Mouse (Mus musculus) forebrain, embryonic 10.5 days (tissue): ENCODE results near the gene Hs6st3. TPM values are rescaled to one million over a fixed set of nuclear protein-coding genes. Genes with fewer than 3 reads are reported as not detected.
"Not testable (repeated sequence)": the region's sequence is repeated elsewhere in the genome, so short reads cannot be mapped to it uniquely, and the experiment has no call there.

Experiments
- DNase-seq: peaks from one replicate; pipeline ENCODE4 v3.0.0-alpha.2; 2017; ENCODE audit warnings: low spot score; ENCODE audit errors: extremely low spot score
- H3K27ac ChIP-seq: fragments of 300-500 bp; sonication (generic); 2 replicates; pipeline ENCODE4 v1.5.1; 2016; ENCODE audit warnings: mild to moderate bottlenecking
- H3K27me3 ChIP-seq: fragments of 300-500 bp; sonication (generic); 2 replicates; pipeline ENCODE4 v1.6.1; 2016; ENCODE audit warnings: mild to moderate bottlenecking; ENCODE audit not compliant: poor library complexity, severe bottlenecking
- H3K36me3 ChIP-seq: fragments of 300-500 bp; sonication (generic); replicated peaks from 2 replicates; pipeline ENCODE4 v1.6.1; 2016; ENCODE audit warnings: mild to moderate bottlenecking, moderate library complexity
- H3K4me1 ChIP-seq: fragments of 300-500 bp; sonication (generic); 2 replicates; pipeline ENCODE4 v1.6.1; 2016
- H3K4me3 ChIP-seq: fragments of 300-500 bp; sonication (generic); 2 replicates; pipeline ENCODE4 v1.5.1; 2016; ENCODE audit warnings: mild to moderate bottlenecking, moderate library complexity
- H3K9me3 ChIP-seq: fragments of 300-500 bp; sonication (generic); 2 replicates; pipeline ENCODE4 v1.6.1; 2016; ENCODE audit warnings: mild to moderate bottlenecking, moderate library complexity
- WGBS: fragments of 180-500 bp; shearing (Covaris S2); methylation state at CpG from one replicate; pipeline ENCODE4 v1.1.7; 2016; 5-methylcytosine and 5-hydroxymethylcytosine counted together
- polyA plus RNA-seq: library from polyadenylated mRNA; unstranded; fragments of >200 nt; fragmentation: Nextera tagmentation; extraction: Ambion mirVana; gene quantifications from 2 replicates; pipeline ENCODE4 v1.2.1, GENCODE M21; 2016

The Hs6st3 gene
- polyA plus RNA-seq, 1 experiment from 2014 or later = not detected

DNA sequence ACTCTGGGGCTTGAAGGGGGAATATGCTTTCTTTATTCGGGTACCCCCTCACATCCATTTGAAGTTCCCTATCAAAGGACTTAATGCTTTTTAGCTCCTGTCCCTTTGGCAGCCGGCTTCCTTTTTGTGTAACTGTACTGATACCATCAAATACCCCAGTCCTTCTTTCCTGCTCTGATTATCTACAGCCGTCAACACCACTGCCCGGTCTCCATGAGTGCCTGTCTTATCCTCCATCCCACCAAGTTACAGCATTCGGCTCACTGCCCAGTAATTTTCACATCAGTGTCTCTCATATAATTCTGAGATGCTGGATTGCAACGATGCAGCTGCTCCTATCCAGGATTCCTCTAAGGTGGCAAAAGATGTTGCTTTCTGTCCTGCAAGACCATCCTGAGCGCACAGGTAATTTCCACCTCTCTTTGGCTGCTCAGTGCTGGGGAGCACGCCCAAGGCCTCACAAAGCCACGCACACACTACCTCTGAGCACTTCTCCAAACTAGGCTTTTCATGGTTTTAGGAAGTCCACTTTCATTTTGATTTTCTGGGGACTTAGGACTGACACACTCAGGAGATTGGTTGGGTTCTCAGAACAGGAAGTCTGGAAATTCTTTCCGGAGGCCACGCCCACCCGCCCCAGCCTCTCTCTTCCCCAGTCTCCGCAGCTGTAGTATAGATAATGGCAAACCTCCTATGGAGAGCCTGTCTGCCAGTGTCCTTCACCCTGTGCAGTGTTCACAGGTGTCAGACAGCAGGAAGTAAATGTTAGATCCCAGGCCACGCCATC lies 122.2 kb downstream of the Hs6st3 start:
- DNase-seq = no peak
- H3K36me3 ChIP-seq = no peaks in the 10 kb centered on the region
- H3K9me3 ChIP-seq = no peaks in the 10 kb centered on the region
- no peak overlapping the region for H3K4me3 ChIP-seq
- no peaks in the 10 kb centered on the region for H3K27me3 ChIP-seq
- no peaks in the 10 kb centered on the region for H3K4me1 ChIP-seq
- no peak overlapping the region for H3K27ac ChIP-seq
- 82% methylated on average over 14 of the region's 14 CpGs for WGBS

DNA sequence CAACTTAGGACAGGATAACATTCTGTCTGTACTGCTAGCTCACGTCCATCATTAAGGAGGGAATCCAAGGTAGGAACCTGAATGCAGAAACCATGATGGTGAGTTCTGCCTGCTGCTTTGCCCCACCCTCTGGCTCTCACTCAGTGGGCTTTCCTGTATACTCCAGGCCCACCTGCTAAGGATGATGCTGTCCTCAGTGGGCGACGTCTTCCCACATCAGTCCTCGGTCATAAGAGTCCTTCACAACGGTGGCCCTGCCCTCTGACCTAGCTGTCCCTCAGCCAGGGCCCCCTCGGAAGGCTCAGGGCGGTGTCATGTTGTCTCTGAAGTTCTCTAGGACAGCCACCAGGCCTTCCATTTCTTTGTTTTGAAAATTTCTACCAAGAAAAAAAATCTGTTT lies 128.2 kb downstream of the Hs6st3 start:
- no peak for DNase-seq
- Histone ChIP-seq H3K36me3 (no peaks in the 10 kb centered on the region), H3K9me3 (no peaks in the 10 kb centered on the region), H3K27ac (no peak overlapping the region), H3K27me3 (no peaks in the 10 kb centered on the region), H3K4me1 (no peaks in the 10 kb centered on the region), H3K4me3 (no peak overlapping the region)
- 79% methylated on average over 7 of the region's 7 CpGs for WGBS

DNA sequence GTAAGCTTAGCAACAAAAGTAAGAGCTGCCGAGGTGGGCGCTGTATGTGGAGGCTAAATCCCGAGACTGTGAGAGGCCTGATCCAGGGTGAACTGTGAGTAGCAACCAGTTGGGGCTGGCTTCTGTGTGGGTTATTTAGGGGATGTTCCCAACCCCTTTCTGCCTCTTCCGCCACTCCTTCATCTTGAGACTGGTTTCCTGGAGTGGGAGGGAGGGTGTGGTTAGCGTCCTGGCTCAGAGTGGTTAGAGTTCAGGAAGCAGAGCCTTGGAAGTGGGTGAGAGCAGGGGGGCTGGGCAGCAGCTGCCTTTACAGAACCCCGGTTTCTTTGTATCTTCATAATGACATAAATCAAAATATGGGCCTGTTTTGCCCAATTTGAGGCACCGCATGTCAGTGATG lies 134.9 kb downstream of the Hs6st3 start:
- H3K4me1 ChIP-seq = no peaks in the 10 kb centered on the region
- no peaks in the 10 kb centered on the region for H3K36me3 ChIP-seq
- no peaks in the 10 kb centered on the region for H3K9me3 ChIP-seq
- no peaks in the 10 kb centered on the region for H3K27me3 ChIP-seq
- no peak overlapping the region for H3K4me3 ChIP-seq
- no peak overlapping the region for H3K27ac ChIP-seq
- WGBS = 84% methylated on average over 7 of the region's 7 CpGs
- DNase-seq = no peak

DNA sequence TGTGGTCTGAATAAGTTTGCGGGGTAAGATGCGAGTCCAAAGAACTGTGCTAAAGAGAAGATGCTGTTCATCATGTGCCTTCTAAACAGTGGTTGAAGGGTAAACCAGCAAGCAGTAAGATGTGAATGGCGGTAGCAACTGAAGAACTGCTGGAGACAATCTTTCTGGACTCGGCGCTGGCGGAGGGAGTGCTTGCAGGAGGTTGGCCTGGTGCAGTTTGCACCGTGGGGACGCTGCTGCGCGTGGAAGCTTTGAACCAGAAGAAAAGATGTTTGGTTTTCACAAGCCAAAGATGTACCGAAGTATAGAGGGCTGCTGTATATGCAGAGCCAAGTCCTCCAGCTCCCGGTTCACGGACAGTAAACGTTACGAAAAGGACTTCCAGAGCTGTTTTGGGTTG lies 140.0 kb downstream of the Hs6st3 start:
- not testable (repeated sequence) for H3K36me3 ChIP-seq, H3K4me3 ChIP-seq, H3K27me3 ChIP-seq, H3K4me1 ChIP-seq, H3K27ac ChIP-seq, H3K9me3 ChIP-seq, DNase-seq
- WGBS = 94% methylated on average over 15 of the region's 15 CpGs

DNA sequence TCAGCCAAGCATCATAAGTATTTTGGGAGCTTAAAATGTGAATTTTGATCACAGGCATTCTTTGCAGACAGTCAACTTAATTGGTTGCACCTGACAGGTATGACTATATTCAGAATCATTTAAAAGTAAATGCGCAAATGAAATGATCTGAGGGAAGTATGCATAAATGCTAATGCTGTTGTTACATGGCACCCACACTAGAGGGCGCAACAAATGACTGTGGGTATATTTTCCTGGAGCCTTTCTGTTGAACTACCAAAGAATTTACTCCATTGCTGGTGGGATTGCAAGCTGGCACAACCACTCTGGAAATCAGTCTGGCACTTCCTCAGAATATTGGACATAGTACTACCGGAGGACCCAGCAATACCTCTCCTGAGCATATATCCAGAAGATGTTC lies 145.8 kb downstream of the Hs6st3 start:
- no peak for DNase-seq
- Histone ChIP-seq H3K4me1 (no peaks in the 10 kb centered on the region), H3K27ac (no peak overlapping the region), H3K27me3 (no peaks in the 10 kb centered on the region), H3K4me3 (no peak overlapping the region), H3K36me3 (no peaks in the 10 kb centered on the region), H3K9me3 (no peaks in the 10 kb centered on the region)
- 83% methylated on average over 3 of the region's 3 CpGs for WGBS

DNA sequence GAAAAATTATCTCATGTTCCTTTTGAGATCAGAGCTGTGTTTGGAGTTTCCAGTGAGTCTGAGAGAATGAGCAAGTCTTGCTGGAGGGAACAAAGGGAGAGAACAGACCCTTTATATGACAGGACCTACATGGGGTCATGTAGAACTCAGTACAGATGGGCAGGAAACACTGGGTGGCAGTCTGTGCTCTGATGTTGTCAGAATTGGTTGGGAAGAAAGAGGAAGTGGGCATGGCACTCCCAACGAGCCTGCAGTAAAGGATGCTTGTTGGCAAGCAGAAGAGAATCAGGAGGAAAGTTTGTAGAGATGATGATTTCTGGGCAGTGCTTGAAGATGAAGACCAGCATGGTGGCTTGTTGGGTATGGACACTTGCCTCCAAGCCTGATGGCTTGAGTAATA lies 151.5 kb downstream of the Hs6st3 start:
- Histone ChIP-seq H3K27ac (no peak overlapping the region), H3K9me3 (no peaks in the 10 kb centered on the region), H3K27me3 (no peaks in the 10 kb centered on the region), H3K4me1 (no peaks in the 10 kb centered on the region), H3K4me3 (no peak overlapping the region), H3K36me3 (no peaks in the 10 kb centered on the region)
- DNase-seq = no peak
- 63% methylated on average over 1 of the region's 1 CpGs for WGBS

DNA sequence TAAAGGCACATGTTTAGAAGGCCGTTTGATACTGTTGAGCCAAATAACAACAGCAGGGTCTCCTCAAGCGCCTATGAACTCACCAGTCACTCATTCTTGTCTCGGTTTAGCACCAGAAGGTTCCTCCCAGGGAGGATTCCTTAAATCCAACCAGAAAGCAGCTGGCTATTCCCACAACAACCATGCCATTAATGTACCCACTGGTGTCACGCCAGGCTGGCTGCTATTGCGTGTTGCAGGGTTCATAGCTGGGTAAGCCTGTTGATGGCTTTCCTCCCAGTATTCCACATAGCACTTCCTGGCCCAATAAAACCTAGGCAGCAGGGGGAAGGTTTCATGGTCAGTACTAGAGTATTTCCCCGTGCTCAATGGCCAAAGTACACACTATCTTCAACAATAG lies 155.9 kb downstream of the Hs6st3 start:
- Histone ChIP-seq H3K27ac (no peak overlapping the region), H3K9me3 (no peaks in the 10 kb centered on the region), H3K36me3 (no peaks in the 10 kb centered on the region), H3K4me3 (no peak overlapping the region), H3K27me3 (no peaks in the 10 kb centered on the region), H3K4me1 (no peaks in the 10 kb centered on the region)
- DNase-seq = no peak
- 83% methylated on average over 6 of the region's 6 CpGs for WGBS

DNA sequence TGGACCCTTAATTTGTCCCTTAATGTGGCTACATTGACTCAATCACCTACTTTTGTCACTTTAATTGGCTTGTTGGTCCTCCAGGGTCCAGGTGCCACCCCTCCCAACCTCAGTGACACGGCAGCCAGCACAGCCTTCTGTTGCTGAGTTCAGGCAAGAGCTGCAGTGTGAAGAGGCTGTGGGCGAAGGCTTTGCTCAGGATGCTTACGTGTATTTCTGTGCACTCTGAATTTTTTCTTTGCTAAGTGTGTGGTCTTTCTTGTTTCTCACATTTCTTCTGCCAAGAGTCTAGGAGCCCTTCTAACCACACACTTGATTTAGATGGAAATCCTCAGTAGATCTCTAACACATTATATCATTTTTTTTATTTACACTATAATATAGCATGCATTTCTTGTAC lies 168.3 kb downstream of the Hs6st3 start:
- no peaks in the 10 kb centered on the region for H3K27me3 ChIP-seq
- no peaks in the 10 kb centered on the region for H3K9me3 ChIP-seq
- H3K4me1 ChIP-seq = no peaks in the 10 kb centered on the region
- no peak overlapping the region for H3K4me3 ChIP-seq
- DNase-seq = no peak
- no peak overlapping the region for H3K27ac ChIP-seq
- H3K36me3 ChIP-seq = no peaks in the 10 kb centered on the region
- 91% methylated on average over 3 of the region's 3 CpGs for WGBS

DNA sequence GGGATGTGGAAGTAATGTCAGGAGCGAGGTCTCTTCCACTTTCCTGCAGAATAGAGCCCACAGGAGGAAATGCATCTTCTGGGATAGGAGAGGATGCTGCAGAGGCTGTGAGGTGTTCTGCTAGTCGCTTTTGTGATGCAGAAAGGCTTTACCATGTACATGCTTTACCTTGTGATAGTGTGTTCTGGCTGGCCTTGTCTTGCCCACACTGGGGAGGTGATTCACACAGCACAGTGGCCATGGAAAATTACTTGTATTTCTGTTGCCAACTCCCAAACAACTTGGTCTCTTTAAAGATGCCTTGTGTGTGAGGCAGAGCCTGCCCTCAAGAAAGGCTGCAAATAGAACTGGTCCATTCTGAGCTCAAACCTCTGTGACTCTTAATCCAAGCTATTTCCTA lies 180.2 kb downstream of the Hs6st3 start:
- Histone ChIP-seq H3K27ac (no peak overlapping the region), H3K36me3 (no peaks in the 10 kb centered on the region), H3K4me1 (no peaks in the 10 kb centered on the region), H3K27me3 (no peaks in the 10 kb centered on the region), H3K4me3 (no peak overlapping the region), H3K9me3 (no peaks in the 10 kb centered on the region)
- WGBS = 85% methylated on average over 2 of the region's 2 CpGs
- DNase-seq = no peak

DNA sequence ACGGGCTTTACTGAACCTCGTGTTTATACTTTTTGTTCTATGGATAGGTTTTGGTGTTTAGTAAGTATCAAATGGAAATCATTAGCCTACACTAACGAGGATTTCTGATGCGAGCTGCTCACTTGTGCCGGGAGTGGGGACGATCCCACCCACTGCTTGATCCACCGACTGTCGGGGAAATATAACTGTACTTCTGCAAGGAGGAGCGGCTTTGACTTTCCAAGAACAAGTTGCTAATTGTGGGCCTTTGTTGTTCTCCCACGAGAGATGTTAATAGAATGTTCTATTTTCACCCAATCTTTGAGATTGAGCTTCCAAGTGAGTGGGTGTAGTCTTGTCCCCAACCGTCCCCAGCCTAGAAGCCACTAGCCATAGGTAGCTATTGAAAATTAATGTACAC lies 209.1 kb downstream of the Hs6st3 start:
- no peaks in the 10 kb centered on the region for H3K4me1 ChIP-seq
- 88% methylated on average over 11 of the region's 11 CpGs for WGBS
- H3K36me3 ChIP-seq = no peaks in the 10 kb centered on the region

DNA sequence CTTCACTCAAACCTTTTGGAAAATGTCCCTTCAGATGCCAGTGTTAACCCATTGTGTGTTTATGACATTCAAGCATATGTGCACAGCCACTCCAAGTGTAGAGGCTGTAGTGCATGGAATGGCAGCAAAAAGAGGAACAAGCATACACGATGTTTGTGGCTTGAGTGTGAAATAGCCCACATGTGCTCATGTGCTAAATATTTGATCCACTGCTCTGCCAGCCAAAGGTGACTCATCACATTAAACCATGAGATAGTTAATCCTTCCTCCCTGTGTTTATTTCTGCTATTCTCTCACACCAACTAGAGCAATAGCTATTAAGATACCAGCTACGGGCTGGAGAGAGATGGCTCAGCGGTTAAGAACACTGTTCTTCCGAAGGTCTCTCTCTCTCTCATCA lies 223.3 kb downstream of the Hs6st3 start:
- no peak for DNase-seq
- Histone ChIP-seq H3K36me3 (no peaks in the 10 kb centered on the region), H3K27me3 (no peaks in the 10 kb centered on the region), H3K27ac (no peak overlapping the region), H3K9me3 (no peaks in the 10 kb centered on the region), H3K4me1 (no peaks in the 10 kb centered on the region), H3K4me3 (no peak overlapping the region)
- 96% methylated on average over 4 of the region's 4 CpGs for WGBS

More for the DNA sequence above, 209.1 kb downstream of the Hs6st3 start:
- DNase-seq = no peak
- H3K9me3 ChIP-seq = no peaks in the 10 kb centered on the region
- H3K27me3 ChIP-seq = no peaks in the 10 kb centered on the region
- no peak overlapping the region for H3K4me3 ChIP-seq
- H3K27ac ChIP-seq = no peak overlapping the region

DNA sequence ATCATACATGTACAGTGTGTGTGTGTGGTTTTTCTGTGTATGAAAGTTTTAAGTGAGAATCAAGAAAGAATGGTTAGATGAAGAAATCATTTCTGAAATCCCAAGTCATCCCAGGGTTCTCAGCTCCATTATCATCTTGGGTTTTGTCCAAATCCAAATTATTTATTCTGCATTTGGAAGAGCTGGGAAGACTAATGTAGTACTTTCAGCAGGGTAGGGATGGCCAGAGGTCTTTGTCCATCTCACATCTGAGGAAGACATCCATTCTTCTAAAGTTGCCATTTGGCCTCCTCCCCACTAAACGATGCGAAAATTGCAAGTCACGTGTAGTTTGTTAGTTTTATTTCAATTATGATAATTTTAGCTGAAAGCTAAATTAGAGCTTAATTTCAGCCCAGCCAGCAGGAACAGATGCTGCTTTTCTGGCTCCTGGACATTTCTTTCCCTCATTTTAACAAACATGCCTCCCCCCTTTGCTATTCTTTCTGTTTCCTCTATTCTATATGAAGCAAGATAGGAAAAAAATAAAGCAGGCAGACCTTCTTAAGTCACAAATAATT lies 229.8 kb downstream of the Hs6st3 start:
- no peaks in the 10 kb centered on the region for H3K9me3 ChIP-seq

DNA sequence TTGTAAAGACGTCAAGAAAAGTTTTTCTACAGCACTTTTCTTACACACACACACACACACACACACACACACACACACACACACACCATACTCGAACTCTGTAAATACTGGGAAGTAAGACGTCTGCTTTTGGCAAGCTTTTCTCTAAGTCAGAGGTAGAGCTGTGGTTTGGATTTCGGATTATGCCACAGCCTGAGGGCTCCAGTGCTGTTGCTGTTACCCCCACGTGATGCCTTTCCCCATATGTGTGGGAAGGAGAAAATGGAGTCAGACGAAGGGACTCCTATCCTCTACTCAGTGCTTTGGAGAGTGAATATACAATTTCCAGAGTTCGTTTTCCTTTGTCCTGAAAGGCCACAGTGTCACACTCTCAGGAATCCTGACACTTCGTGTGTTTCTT lies 231.1 kb downstream of the Hs6st3 start:
- Histone ChIP-seq H3K36me3 (no peaks in the 10 kb centered on the region), H3K27ac (no peak overlapping the region), H3K4me1 (no peaks in the 10 kb centered on the region), H3K9me3 (no peaks in the 10 kb centered on the region), H3K27me3 (no peaks in the 10 kb centered on the region), H3K4me3 (no peak overlapping the region)
- 85% methylated on average over 8 of the region's 8 CpGs for WGBS
- DNase-seq = no peak

More for the DNA sequence above, 229.8 kb downstream of the Hs6st3 start:
- no peaks in the 10 kb centered on the region for H3K4me1 ChIP-seq
- 91% methylated on average over 3 of the region's 3 CpGs for WGBS
- DNase-seq = no peak
- H3K36me3 ChIP-seq = no peaks in the 10 kb centered on the region
- H3K4me3 ChIP-seq = no peak overlapping the region
- H3K27ac ChIP-seq = no peak overlapping the region
- no peaks in the 10 kb centered on the region for H3K27me3 ChIP-seq
